Mouse (Mus musculus) hindbrain, embryonic 14.5 days (tissue): ENCODE measurements at regions not wholly inside any gene's neighbourhood (a gene's known extent, or its start where the extent isn't known, plus 50 kb on each side); places are given as distances from the start of the nearest gene placed in this dataset.

Experiments
- ATAC-seq: fragments of 200-750 bp; cut with Nextera tagmentation; 2 replicates; pipeline ENCODE4 v1.8.0; 2017; ENCODE audit warnings: moderate number of reproducible peaks, mild to moderate bottlenecking, moderate TSS enrichment, moderate library complexity; ENCODE audit not compliant: low FRiP score
- DNase-seq: peaks from one replicate; pipeline ENCODE4 v3.0.0-alpha.2; 2015; ENCODE audit warnings: low spot score
- H3K27ac ChIP-seq: fragments of 300-500 bp; sonication (generic); 2 replicates; pipeline ENCODE4 v1.5.1; 2014; ENCODE audit warnings: mild to moderate bottlenecking, moderate library complexity
- H3K27me3 ChIP-seq: fragments of 300-500 bp; sonication (generic); 2 replicates; pipeline ENCODE4 v1.6.1; 2014; ENCODE audit warnings: mild to moderate bottlenecking, low read length, mixed read lengths; ENCODE audit not compliant: control insufficient read depth, insufficient read depth
- H3K36me3 ChIP-seq: fragments of 300-500 bp; sonication (generic); replicated peaks from 2 replicates; pipeline ENCODE4 v1.6.1; 2014; ENCODE audit not compliant: control insufficient read depth, insufficient read depth
- H3K4me1 ChIP-seq: fragments of 300-500 bp; sonication (generic); replicated peaks from 2 replicates; pipeline ENCODE4 v1.6.1; 2014; ENCODE audit warnings: antibody characterized with exemption, low read length, mixed read lengths; ENCODE audit not compliant: control insufficient read depth, insufficient read depth
- H3K4me2 ChIP-seq: fragments of 300-500 bp; sonication (generic); replicated peaks from 2 replicates; pipeline ENCODE4 v1.6.1; 2014; ENCODE audit warnings: mild to moderate bottlenecking, moderate library complexity
- H3K4me3 ChIP-seq: fragments of 300-500 bp; sonication (generic); replicated peaks from 2 replicates; pipeline ENCODE4 v1.5.1; 2014; ENCODE audit warnings: mild to moderate bottlenecking, low read length
- H3K9ac ChIP-seq: fragments of 300-500 bp; sonication (generic); 2 replicates; pipeline ENCODE4 v1.6.1; 2014
- H3K9me3 ChIP-seq: fragments of 300-500 bp; sonication (generic); 2 replicates; pipeline ENCODE4 v1.6.1; 2016; ENCODE audit warnings: low read length; ENCODE audit not compliant: control insufficient read depth
- WGBS: fragments of 180-500 bp; shearing (Covaris S2); extraction: QIAGEN DNeasy Blood & Tissue Kit; methylation state at CpG from one replicate; pipeline ENCODE4 v1.1.7; 2014; 5-methylcytosine and 5-hydroxymethylcytosine counted together

DNA sequence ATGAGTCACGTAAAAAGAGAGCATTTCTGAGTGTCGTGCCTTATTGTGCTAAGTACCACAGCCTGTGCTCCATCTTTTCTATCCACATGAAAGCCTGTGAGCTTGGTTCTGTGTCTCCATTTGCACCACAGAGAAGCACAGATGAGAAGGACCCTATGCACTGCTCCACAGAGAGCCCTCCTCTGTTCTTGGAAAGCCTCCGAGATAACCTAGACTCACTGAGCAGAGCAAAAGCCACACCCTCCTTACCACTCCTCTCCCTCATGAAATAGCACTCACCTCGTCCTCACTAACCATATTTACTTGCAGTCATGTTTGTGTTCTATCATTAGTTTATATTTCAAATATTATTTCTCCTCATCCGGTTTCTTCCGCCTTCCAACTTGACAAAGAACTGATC lies 150.5 kb upstream of the Jun start:
- Histone ChIP-seq H3K27me3 (no peaks in the 10 kb centered on the region), H3K27ac (no peak overlapping the region), H3K4me3 (no peak overlapping the region), H3K36me3 (no peaks in the 10 kb centered on the region), H3K4me2 (no peak overlapping the region), H3K9me3 (no peaks in the 10 kb centered on the region), H3K9ac (no peak overlapping the region), H3K4me1 (no peaks in the 10 kb centered on the region; the same call in 1 of the 2 replicates)
- DNase-seq (no peak), ATAC-seq (no peak)
- 84% methylated on average over 6 of the region's 6 CpGs for WGBS

DNA sequence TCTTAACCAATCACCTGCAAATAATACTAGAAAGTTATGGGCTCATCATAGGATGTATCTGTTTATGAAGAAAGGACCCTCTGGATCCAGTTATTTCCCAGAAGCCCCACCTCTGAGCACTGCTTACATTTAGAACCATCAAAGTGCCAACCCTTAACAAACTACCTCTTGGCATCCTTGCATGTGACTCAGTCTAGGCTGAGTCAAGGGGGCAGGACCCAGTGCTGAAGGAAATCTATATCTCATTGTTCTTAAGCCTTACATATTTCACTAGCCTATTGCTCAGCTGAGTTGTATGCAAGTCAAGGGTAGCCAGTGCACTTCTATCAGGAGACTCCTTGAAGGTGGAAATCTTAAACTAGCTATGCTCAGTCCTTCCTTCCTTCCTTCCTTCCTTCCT lies 151.6 kb upstream of the Jun start:
- ATAC-seq (no peak), DNase-seq (no peak)
- H3K4me2 ChIP-seq, result no peak overlapping the region
- H3K27me3 ChIP-seq, result no peaks in the 10 kb centered on the region
- no peaks in the 10 kb centered on the region for H3K9me3 ChIP-seq
- no peak overlapping the region for H3K9ac ChIP-seq
- H3K4me1 ChIP-seq, result no peaks in the 10 kb centered on the region; the same call in 1 of the 2 replicates
- no peak overlapping the region for H3K4me3 ChIP-seq
- no peaks in the 10 kb centered on the region for H3K36me3 ChIP-seq
- H3K27ac ChIP-seq, result no peak overlapping the region

DNA sequence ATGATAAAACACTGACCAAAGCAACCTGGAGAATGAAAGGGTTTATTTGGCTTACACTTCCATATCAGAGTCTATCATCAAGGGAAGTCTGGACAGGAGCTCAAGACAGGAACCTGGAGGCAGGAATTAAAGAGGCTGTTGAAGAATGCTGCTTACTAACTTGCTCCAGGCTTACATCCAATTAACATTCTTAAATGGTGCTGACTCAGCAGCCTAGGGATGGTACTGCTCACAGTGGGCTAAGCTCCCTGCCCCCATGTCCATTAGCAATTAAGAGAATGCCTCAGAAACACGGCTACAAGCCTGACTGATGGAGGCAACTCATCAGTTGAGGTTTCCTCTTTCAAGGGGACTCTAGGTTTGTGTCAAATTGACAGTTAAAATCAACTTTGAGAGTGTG lies 153.3 kb upstream of the Jun start:
- Histone ChIP-seq H3K4me2 (no peak overlapping the region), H3K4me1 (no peaks in the 10 kb centered on the region; the same call in 1 of the 2 replicates), H3K27ac (no peak overlapping the region), H3K9me3 (no peaks in the 10 kb centered on the region), H3K4me3 (no peak overlapping the region), H3K27me3 (no peaks in the 10 kb centered on the region), H3K36me3 (no peaks in the 10 kb centered on the region), H3K9ac (no peak overlapping the region)
- 62% methylated on average over 1 of the region's 1 CpGs for WGBS
- no peak for ATAC-seq
- DNase-seq, result no peak

DNA sequence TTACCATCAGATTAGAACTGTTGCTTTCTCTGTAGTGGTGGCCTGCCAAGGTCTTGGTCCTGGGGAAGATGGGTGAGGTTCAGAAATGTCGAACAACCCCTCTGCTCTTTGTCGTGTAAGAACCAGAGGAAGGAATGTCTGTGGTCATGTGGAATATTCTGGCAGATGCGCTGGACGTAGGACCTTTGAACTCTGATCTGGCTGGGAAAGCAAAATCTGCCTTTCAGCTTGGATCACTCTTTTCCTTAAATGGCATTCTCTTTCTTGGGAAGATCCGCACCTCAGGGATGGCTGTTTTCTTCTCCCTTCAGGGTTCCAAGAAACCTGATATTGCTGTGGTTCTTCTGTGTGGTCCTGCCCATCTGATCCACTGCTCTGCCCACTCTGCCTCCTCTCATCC lies 155.8 kb upstream of the Jun start:
- no peak overlapping the region for H3K4me2 ChIP-seq
- H3K36me3 ChIP-seq, result no peaks in the 10 kb centered on the region
- ATAC-seq (no peak), DNase-seq (no peak)
- 86% methylated on average over 5 of the region's 5 CpGs for WGBS
- H3K9ac ChIP-seq, result no peak overlapping the region
- no peaks in the 10 kb centered on the region for H3K9me3 ChIP-seq
- H3K27me3 ChIP-seq, result no peaks in the 10 kb centered on the region
- H3K4me1 ChIP-seq, result no peaks in the 10 kb centered on the region
- no peak overlapping the region for H3K27ac ChIP-seq
- H3K4me3 ChIP-seq, result no peak overlapping the region

DNA sequence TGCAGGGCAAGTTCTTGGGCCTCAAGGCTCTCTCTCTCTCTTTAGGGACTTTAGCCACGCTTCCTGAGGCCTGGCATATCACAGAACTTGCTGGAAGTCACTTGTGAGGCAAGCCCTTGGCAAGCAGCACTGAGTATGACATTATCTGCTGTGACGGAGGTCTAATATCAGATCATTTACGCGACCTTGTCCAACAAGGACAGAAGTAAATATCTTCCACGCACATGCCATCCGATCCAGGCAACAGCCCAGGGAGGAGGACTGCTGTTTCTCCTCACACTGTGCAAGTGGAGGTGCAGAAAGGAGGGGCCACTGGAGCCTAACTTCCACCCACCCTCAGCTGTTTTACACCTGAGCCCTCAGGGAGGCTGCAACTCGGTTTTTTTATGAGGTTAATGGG lies 156.8 kb upstream of the Jun start:
- no peaks in the 10 kb centered on the region for H3K27me3 ChIP-seq
- no peak overlapping the region for H3K9ac ChIP-seq
- no peaks in the 10 kb centered on the region for H3K4me1 ChIP-seq
- DNase-seq (no peak), ATAC-seq (no peak)
- H3K4me2 ChIP-seq, result no peak overlapping the region
- no peaks in the 10 kb centered on the region for H3K9me3 ChIP-seq
- no peak overlapping the region for H3K27ac ChIP-seq
- WGBS, result 84% methylated on average over 7 of the region's 7 CpGs
- no peaks in the 10 kb centered on the region for H3K36me3 ChIP-seq
- H3K4me3 ChIP-seq, result no peak overlapping the region

DNA sequence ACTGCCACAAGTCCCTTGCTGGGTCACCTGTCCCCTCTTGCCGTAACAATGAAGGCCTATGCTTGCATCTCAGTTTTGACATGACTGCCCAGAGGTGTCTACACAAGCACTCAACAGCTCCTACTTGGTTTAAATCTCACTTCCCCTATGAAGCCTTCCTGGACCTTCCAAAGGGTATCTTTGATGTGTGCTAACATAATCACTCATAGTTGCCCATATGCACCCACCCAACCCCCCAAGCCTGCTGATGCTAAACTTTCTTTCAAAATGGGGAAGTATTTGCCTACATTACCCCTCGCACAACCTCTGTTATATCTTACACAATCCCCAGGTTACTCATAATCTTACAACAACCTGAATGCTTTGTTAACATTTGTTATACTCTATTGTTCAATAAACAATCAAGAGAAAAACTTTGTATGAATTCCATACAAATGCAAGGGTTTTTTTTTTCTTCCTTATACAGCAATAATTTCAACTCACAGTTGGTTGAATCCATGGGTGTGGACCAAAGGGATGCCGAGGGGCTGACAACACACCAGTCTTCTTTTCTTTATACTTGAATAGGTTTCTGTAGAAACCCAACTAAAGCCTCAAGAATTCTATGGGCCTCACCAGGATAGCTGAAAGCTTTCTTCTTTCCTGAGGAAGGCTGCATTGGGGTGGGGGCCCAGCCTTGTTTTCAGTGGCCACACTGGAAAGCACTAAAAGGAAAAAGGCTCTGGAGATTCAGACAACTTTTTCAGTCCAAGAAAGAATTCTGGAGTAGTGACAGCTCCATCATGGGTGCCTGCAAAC lies 157.5 kb upstream of the Jun start:
- H3K27me3 ChIP-seq, result no peaks in the 10 kb centered on the region
- no peak overlapping the region for H3K4me2 ChIP-seq
- no peaks in the 10 kb centered on the region for H3K36me3 ChIP-seq
- DNase-seq (no peak), ATAC-seq (no peak)
- H3K4me3 ChIP-seq, result no peak overlapping the region
- no peak overlapping the region for H3K27ac ChIP-seq
- H3K9ac ChIP-seq, result no peak overlapping the region
- WGBS, result 54% methylated on average over 3 of the region's 3 CpGs
- no peaks in the 10 kb centered on the region for H3K4me1 ChIP-seq
- H3K9me3 ChIP-seq, result no peaks in the 10 kb centered on the region

DNA sequence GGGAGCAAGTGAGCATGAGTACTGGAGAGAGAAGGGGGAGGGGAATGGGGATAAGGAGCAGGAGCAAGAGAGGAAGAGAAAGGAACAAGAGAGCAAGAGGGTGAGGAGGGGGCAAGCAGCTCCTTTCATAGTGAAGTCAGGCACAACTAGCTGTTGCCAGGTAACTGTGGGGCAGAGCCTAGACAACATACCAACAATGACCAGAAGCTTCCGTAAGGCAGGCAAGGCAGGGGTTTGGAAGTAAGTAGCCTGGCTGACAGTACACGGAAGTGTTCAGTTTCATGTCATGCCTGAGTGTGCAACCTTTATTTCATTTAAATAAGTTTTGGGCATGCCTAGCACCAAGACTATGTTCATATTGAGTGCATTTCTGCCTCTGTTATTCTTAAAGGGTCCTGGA lies 160.5 kb upstream of the Jun start:
- no peaks in the 10 kb centered on the region for H3K4me1 ChIP-seq
- WGBS, result 51% methylated on average over 2 of the region's 2 CpGs
- no peaks in the 10 kb centered on the region for H3K9me3 ChIP-seq
- ATAC-seq (no peak), DNase-seq (no peak)
- H3K9ac ChIP-seq, result no peak overlapping the region
- no peak overlapping the region for H3K27ac ChIP-seq
- H3K4me2 ChIP-seq, result no peak overlapping the region
- H3K27me3 ChIP-seq, result no peaks in the 10 kb centered on the region
- H3K36me3 ChIP-seq, result no peaks in the 10 kb centered on the region
- no peak overlapping the region for H3K4me3 ChIP-seq

DNA sequence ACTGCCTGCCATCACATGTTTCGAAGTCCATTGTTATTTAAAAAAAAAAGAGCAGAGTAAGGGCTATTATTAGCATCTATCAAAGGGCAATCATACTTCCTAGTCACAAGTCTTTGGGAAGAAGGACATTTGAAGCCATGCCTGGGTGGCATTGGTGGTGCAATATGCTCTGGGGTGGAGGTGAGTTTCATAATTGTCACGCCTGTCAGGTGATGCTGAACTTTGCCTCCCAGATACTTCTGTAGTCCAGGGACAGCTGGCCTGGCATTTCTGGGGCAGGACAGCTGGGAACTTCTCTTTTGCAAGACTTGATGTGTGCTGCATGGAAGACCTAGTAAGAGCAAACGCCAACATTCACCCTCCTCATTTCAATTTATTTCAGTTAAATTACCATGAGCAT lies 161.0 kb upstream of the Jun start:
- DNase-seq (no peak), ATAC-seq (no peak)
- WGBS, result 89% methylated on average over 3 of the region's 3 CpGs

DNA sequence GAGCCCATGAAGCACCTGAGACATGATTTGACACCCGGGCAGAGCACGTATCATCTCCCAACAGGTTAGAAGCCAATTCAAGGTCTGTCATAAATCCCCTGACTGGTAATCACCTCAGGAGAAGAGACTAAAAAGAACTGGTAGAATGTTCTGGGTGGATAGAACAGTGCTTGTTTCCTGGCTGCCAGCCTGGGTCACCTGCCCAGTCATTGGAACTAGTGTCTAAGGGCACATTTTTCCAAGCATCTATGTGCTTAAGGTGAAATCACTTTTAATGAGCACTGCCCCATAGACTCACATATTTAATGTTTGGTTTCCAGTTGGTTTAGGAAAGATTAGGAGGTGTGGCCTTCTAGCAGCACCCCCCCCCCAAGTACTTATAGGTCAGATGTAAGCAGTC lies 162.0 kb upstream of the Jun start:
- Histone ChIP-seq H3K4me2 (no peak overlapping the region), H3K9me3 (no peaks in the 10 kb centered on the region), H3K4me1 (no peaks in the 10 kb centered on the region), H3K36me3 (no peaks in the 10 kb centered on the region), H3K27ac (no peak overlapping the region), H3K4me3 (no peak overlapping the region), H3K9ac (no peak overlapping the region), H3K27me3 (no peaks in the 10 kb centered on the region)
- no peak for DNase-seq
- 99% methylated on average over 2 of the region's 2 CpGs for WGBS
- ATAC-seq, result no peak

More for the DNA sequence above, 161.0 kb upstream of the Jun start:
- Histone ChIP-seq H3K27ac (no peak overlapping the region), H3K4me3 (no peak overlapping the region), H3K27me3 (no peaks in the 10 kb centered on the region), H3K9me3 (no peaks in the 10 kb centered on the region), H3K9ac (no peak overlapping the region), H3K36me3 (no peaks in the 10 kb centered on the region), H3K4me1 (no peaks in the 10 kb centered on the region), H3K4me2 (no peak overlapping the region)

DNA sequence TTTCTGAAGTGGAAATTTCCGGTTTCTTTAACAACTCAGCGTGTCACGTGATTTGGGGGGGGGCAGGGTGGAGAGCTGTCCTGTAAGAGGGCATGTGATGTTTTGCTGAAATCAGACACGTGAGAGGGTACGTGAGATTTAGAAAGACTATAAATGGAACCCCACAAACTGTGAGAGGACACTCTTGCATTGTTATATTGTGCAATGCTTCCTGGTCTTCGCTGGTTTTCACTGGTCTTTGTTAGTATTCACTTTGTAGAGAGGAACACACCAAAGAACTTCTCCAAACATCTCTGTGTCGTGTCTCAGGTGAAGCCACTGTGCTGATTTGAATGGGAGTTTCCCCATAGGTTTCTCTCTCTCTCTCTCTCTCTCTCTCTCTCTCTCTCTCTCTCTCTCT lies 163.2 kb upstream of the Jun start:
- 87% methylated on average over 7 of the region's 7 CpGs for WGBS

More for the DNA sequence above, 163.2 kb upstream of the Jun start:
- no peak overlapping the region for H3K27ac ChIP-seq
- H3K36me3 ChIP-seq, result no peaks in the 10 kb centered on the region
- H3K9ac ChIP-seq, result no peak overlapping the region
- no peaks in the 10 kb centered on the region for H3K4me1 ChIP-seq
- DNase-seq (no peak), ATAC-seq (no peak)
- H3K4me2 ChIP-seq, result no peak overlapping the region
- H3K27me3 ChIP-seq, result no peaks in the 10 kb centered on the region
- H3K4me3 ChIP-seq, result no peak overlapping the region
- H3K9me3 ChIP-seq, result no peaks in the 10 kb centered on the region
